Mouse (Mus musculus) CD4-positive, CD25-positive, alpha-beta regulatory T cell, adult 9 weeks (primary cell): Measurements from ENCODE around the gene Vmn2r114. TPM values are rescaled to one million over a fixed set of nuclear protein-coding genes. Genes with fewer than 3 reads are reported as not detected.

Source experiments
- polyA plus RNA-seq: library from polyadenylated mRNA; unstranded; fragments of 100-300 nt; shearing (Covaris generic); gene quantifications from one replicate; pipeline ENCODE4 v1.2.1, GENCODE M21; 2017

Vmn2r114 gene
- 0.10 TPM for polyA plus RNA-seq

DNA sequence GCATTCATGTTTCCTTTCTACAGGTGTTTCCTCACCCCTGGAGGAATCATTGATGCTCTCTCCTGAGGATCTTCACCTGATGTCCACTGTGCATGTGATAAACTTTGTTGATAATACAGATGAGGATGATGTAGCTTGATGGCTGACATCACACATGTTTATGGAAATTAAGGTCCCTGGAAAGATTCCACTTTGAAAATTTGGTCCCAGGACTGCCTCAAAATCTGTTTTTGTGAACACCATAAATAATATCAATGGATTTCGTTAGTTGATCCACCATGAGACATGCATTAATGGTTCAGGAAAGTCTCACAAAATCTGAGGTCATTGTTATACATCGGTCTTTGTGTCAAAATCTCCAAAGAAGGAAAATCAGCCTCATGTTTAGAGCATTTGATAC, at the start of gene Vmn2r114:
Gene Vmn2r114 (minus strand): TSS at position 101 of the 400 bp plus-strand sequence.

DNA sequence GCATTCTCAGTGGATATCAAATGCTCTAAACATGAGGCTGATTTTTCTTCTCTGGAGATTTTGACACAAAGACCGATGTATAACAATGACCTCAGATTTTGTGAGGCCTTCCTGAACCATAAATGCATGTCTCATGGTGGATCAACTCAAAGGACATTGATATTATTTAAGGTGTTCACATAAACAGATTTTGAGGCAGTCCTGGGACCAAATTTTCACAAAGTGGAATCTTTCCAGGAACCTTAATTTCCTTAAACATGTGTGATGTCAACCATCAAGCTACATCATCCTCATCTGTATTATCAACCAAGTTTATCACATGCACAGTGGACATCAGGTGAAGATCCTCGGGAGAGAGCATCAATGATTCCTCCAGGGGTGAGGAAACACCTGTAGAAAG, 31.1 kb upstream of the Vmn2r114 start, which contains the start of gene Vmn2r115:
Gene Vmn2r115 (plus strand): TSS at position 301 of the 400 bp plus-strand sequence.

Other genes starting within 250 kb of the Vmn2r114 start
- 12.6 TPM for gene Zfp40, start 119.3 kb downstream of the Vmn2r114 start, polyA plus RNA-seq
- gene Vmn2r115, start 31.2 kb upstream of the Vmn2r114 start, polyA plus RNA-seq: not detected
- not detected for gene Vmn2r116, start 72.1 kb upstream of the Vmn2r114 start, polyA plus RNA-seq
- not detected for gene Vmn2r117, start 167.2 kb upstream of the Vmn2r114 start, polyA plus RNA-seq